10 mouse cellular contexts compared by ENCODE assay signal in the genomic region with DNA sequence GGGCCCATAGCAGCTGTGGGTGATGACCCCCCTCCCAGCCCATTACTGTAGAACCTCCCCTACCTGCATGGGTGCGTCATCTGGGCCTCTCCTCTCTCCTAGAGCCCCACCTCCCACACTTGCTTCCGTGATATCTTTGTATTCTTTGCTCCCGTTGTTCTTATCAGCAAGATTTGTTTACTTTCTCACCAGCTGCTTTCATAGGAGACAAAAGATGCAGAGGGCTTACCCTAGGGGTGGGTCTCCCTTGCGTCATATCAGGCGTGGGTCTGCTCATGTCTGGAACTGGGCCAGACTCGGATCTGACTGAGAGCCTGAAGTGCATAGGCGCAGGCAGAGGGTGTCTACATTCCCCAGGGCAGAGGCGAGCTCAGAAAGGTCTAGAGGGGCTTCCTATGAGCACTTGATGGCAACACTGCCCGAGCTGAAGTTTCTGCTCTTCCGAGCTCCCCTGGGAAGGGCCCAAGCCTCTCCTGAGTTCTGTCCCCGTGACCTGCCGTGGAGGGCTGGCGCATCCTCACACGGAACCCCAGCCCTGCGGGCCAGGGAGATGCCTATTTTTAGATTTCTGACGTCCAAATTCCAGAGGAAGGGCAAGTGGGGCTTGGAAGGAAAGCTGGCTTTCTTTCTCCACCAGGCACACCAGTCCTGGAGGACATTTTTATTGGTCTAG. TPM values are rescaled to one million over a fixed set of nuclear protein-coding genes. Genes with fewer than 3 reads are reported as not detected.
A peak's percentile ranks its signal among the peaks of the same experiment; 100 is the strongest.
DNase-seq lines count a peak whose midpoint lies in the region; ATAC-seq and TF ChIP-seq lines count a peak whose summit lies in the region.
"Had no signal": no experiment of that assay in that cellular context is flagged by ENCODE, and none has a peak within 500 bp of the region (broad histone marks: within the 10 kb centered on the region; RNA-seq: fewer than 3 reads in every experiment).

No protein-coding gene starts in this region.

- H3K36me3 ChIP-seq in kidney, embryonic 16.5 days (ENCODE audit: insufficient read depth, low read length), result no peaks in the 10 kb centered on the region
- H3K36me3 ChIP-seq in hindbrain, postnatal 0 days (ENCODE audit: insufficient read depth, low read length), result no peaks in the 10 kb centered on the region
- H3K36me3 ChIP-seq in hindbrain, embryonic 14.5 days (replicated peaks; ENCODE audit: control insufficient read depth, insufficient read depth), result no peaks in the 10 kb centered on the region
- H3K36me3 ChIP-seq: limb, embryonic 13.5 days had no signal

- no peak for TF ChIP-seq CTCF in olfactory bulb, adult 2 months (IDR thresholded peaks at IDR 0.05; ENCODE audit: insufficient read depth, low read depth, low read length)
- TF ChIP-seq CTCF in hindbrain, postnatal 0 days (IDR thresholded peaks at IDR 0.05; ENCODE audit: low read depth), result no peak

- H3K9ac ChIP-seq in kidney, embryonic 16.5 days (replicated peaks; ENCODE audit: low read length), result no peak overlapping the region
- no peak overlapping the region for H3K9ac ChIP-seq in hindbrain, postnatal 0 days (replicated peaks; ENCODE audit: low read length)
- H3K9ac ChIP-seq in hindbrain, embryonic 14.5 days, result no peak overlapping the region
- H3K9ac ChIP-seq: limb, embryonic 13.5 days had no signal

- no peak for TF ChIP-seq POLR2A in olfactory bulb, adult 2 months (IDR thresholded peaks at IDR 0.05; ENCODE audit: insufficient read depth, low read depth, low read length)

- 46% methylated on average over 16 of the region's 16 CpGs for WGBS in kidney, embryonic 16.5 days
- WGBS in olfactory bulb, adult 2 months, result 27% methylated on average over 16 of the region's 16 CpGs
- WGBS in hindbrain, postnatal 0 days, result 62% methylated on average over 16 of the region's 16 CpGs
- 66% methylated on average over 16 of the region's 16 CpGs for WGBS in hindbrain, embryonic 14.5 days

- peaks cover 21% of the 10 kb centered on the region for H3K4me1 ChIP-seq in kidney, embryonic 16.5 days (ENCODE audit: insufficient read depth, low read length)
- H3K4me1 ChIP-seq in olfactory bulb, adult 2 months (ENCODE audit: control insufficient read depth, insufficient read depth, low read length), result peaks cover 19% of the 10 kb centered on the region
- H3K4me1 ChIP-seq in hindbrain, postnatal 0 days (ENCODE audit: insufficient read depth, low read length), result no peaks in the 10 kb centered on the region
- H3K4me1 ChIP-seq in hindbrain, embryonic 14.5 days (replicated peaks; ENCODE audit: control insufficient read depth, insufficient read depth, low read length), result no peaks in the 10 kb centered on the region

- no peak for ATAC-seq in kidney, embryonic 16.5 days (ENCODE audit: low FRiP score, low TSS enrichment)
- ATAC-seq in hindbrain, postnatal 0 days, result no peak
- ATAC-seq in hindbrain, embryonic 14.5 days (ENCODE audit: low FRiP score), result no peak

- peaks cover 4% of the 10 kb centered on the region; the same call in 1 of the 2 replicates for H3K27me3 ChIP-seq in kidney, embryonic 16.5 days (ENCODE audit: insufficient read depth, low read length)
- no peaks in the 10 kb centered on the region for H3K27me3 ChIP-seq in hindbrain, postnatal 0 days (ENCODE audit: insufficient read depth, low read length)
- no peaks in the 10 kb centered on the region for H3K27me3 ChIP-seq in hindbrain, embryonic 14.5 days (ENCODE audit: control insufficient read depth, insufficient read depth, low read length)

- DNase-seq in gastrocnemius, adult 18-20 months (ENCODE audit: low spot score), result peak; percentile 81
- DNase-seq in gastrocnemius, postnatal 4 days (ENCODE audit: low spot score in 2 of 2), result no peak
- DNase-seq in heart, adult 11 months, result peak; percentile 98
- DNase-seq in hindbrain, postnatal 0 days (ENCODE audit: low spot score), result no peak
- DNase-seq in layer of hippocampus, postnatal 36 days, result no peak
- DNase-seq in hindbrain, embryonic 14.5 days (ENCODE audit: low spot score), result no peak
- DNase-seq: right cerebral cortex, postnatal 14 days had no signal

- no peak overlapping the region for H3K4me3 ChIP-seq in kidney, embryonic 16.5 days (ENCODE audit: low read length)
- no peak overlapping the region for H3K4me3 ChIP-seq in olfactory bulb, adult 2 months (ENCODE audit: insufficient read depth, low read depth, low read length)
- no peak overlapping the region for H3K4me3 ChIP-seq in hindbrain, postnatal 0 days (ENCODE audit: low read length)
- no peak overlapping the region for H3K4me3 ChIP-seq in hindbrain, embryonic 14.5 days (replicated peaks; ENCODE audit: low read length)
- H3K4me3 ChIP-seq: limb, embryonic 13.5 days had no signal

- no peak overlapping the region for H3K27ac ChIP-seq in kidney, embryonic 16.5 days (ENCODE audit: low read length)
- H3K27ac ChIP-seq in olfactory bulb, adult 2 months (ENCODE audit: insufficient read depth, low read depth, low read length), result peak overlapping the region; percentile 24; the same call in 1 of the 2 replicates
- no peak overlapping the region for H3K27ac ChIP-seq in hindbrain, postnatal 0 days
- no peak overlapping the region for H3K27ac ChIP-seq in hindbrain, embryonic 14.5 days
- H3K27ac ChIP-seq: limb, embryonic 13.5 days had no signal

- H3K4me2 ChIP-seq in kidney, embryonic 16.5 days (replicated peaks; ENCODE audit: low read depth, low read length), result 0 out of 2 replicates have a peak overlapping the region, but pooled peaks have one; percentile 8
- H3K4me2 ChIP-seq in hindbrain, postnatal 0 days (ENCODE audit: low read depth, low read length), result no peak overlapping the region
- no peak overlapping the region for H3K4me2 ChIP-seq in hindbrain, embryonic 14.5 days (replicated peaks)
- H3K4me2 ChIP-seq: limb, embryonic 13.5 days had no signal

- no peaks in the 10 kb centered on the region for H3K9me3 ChIP-seq in kidney, embryonic 16.5 days (ENCODE audit: low read length)
- H3K9me3 ChIP-seq in hindbrain, postnatal 0 days (ENCODE audit: low read length), result no peaks in the 10 kb centered on the region
- H3K9me3 ChIP-seq in hindbrain, embryonic 14.5 days (ENCODE audit: control insufficient read depth, low read length), result no peaks in the 10 kb centered on the region
- H3K9me3 ChIP-seq: limb, embryonic 13.5 days had no signal

RNA-seq across cellular contexts. Expression of a gene that starts 4.4 kb away (rescaled TPM):
- total RNA-seq in gastrocnemius, adult 18-20 months (2021), result 10 to 100 TPM; 60.2 to 82.9 TPM
- total RNA-seq in gastrocnemius, postnatal 4 days (2021), result 10 to 100 TPM; 56.9 to 59.7 TPM
- polyA plus RNA-seq in kidney, embryonic 16.5 days (2015; fragmentation: Nextera tagmentation; extraction: Ambion mirVana), result 2.3 and 3.7 TPM in 2 replicates
- not detected in 2 replicates for polyA plus RNA-seq in olfactory bulb, adult 2 months (2012; ENCODE audit: insufficient read depth, insufficient read length, low replicate concordance, missing spikeins)
- total RNA-seq in hindbrain, postnatal 0 days (2014; rRNA removed), result 20.6 and 24.1 TPM in 2 replicates
- polyA plus RNA-seq in hindbrain, postnatal 0 days (2015; fragmentation: Nextera tagmentation; extraction: Ambion mirVana), result 10.6 and 12.0 TPM in 2 replicates
- 1 to 10 TPM; 7.8 to 9.2 TPM for total RNA-seq in layer of hippocampus, postnatal 36 days (2021)
- 5.5 and 6.1 TPM in 2 replicates for polyA plus RNA-seq in hindbrain, embryonic 14.5 days (2014; fragmentation: Nextera tagmentation; extraction: Ambion mirVana)

RNA-seq across cellular contexts. Expression of a gene that starts 29.3 kb away (rescaled TPM):
- under 1 TPM in 1 of 2 experiments, not detected in 1; 0.14 TPM for total RNA-seq in gastrocnemius, adult 18-20 months (2021)
- total RNA-seq in gastrocnemius, postnatal 4 days (2021), result not detected
- 1.9 and 2.7 TPM in 2 replicates for polyA plus RNA-seq in kidney, embryonic 16.5 days (2015; fragmentation: Nextera tagmentation; extraction: Ambion mirVana)
- polyA plus RNA-seq in olfactory bulb, adult 2 months (2012; ENCODE audit: insufficient read depth, insufficient read length, low replicate concordance, missing spikeins), result not detected in 2 replicates
- 0.26 and 0.29 TPM in 2 replicates for total RNA-seq in hindbrain, postnatal 0 days (2014; rRNA removed)
- 0.66 and 0.98 TPM in 2 replicates for polyA plus RNA-seq in hindbrain, postnatal 0 days (2015; fragmentation: Nextera tagmentation; extraction: Ambion mirVana)
- total RNA-seq in layer of hippocampus, postnatal 36 days (2021), result 1 to 10 TPM; 1.5 to 1.6 TPM
- polyA plus RNA-seq in hindbrain, embryonic 14.5 days (2014; fragmentation: Nextera tagmentation; extraction: Ambion mirVana), result 0.13 and 0.22 TPM in 2 replicates

RNA-seq across cellular contexts. Expression of a gene that starts 35.1 kb away (rescaled TPM):
- total RNA-seq in gastrocnemius, adult 18-20 months (2021), result 10 to 100 TPM; 11.4 to 11.8 TPM
- under 1 TPM; 0.17 to 0.29 TPM for total RNA-seq in gastrocnemius, postnatal 4 days (2021)
- polyA plus RNA-seq in kidney, embryonic 16.5 days (2015; fragmentation: Nextera tagmentation; extraction: Ambion mirVana), result 0.05 and 0.15 TPM in 2 replicates
- polyA plus RNA-seq in olfactory bulb, adult 2 months (2012; ENCODE audit: insufficient read depth, insufficient read length, low replicate concordance, missing spikeins), result not detected in 2 replicates
- total RNA-seq in hindbrain, postnatal 0 days (2014; rRNA removed), result 0.11 and 0.73 TPM in 2 replicates
- polyA plus RNA-seq in hindbrain, postnatal 0 days (2015; fragmentation: Nextera tagmentation; extraction: Ambion mirVana), result 0.19 and 0.21 TPM in 2 replicates
- 1 to 10 TPM; 3.6 to 3.7 TPM for total RNA-seq in layer of hippocampus, postnatal 36 days (2021)
- polyA plus RNA-seq in hindbrain, embryonic 14.5 days (2014; fragmentation: Nextera tagmentation; extraction: Ambion mirVana), result 0.09 and 0.16 TPM in 2 replicates
- polyA plus RNA-seq: limb, embryonic 13.5 days had no signal

RNA-seq across cellular contexts. Expression of a gene that starts 58.0 kb away (rescaled TPM):
- under 1 TPM in 1 of 2 experiments, not detected in 1; 0.14 TPM for total RNA-seq in gastrocnemius, adult 18-20 months (2021)
- total RNA-seq in gastrocnemius, postnatal 4 days (2021), result not detected
- 0.12 and 0.14 TPM in 2 replicates for polyA plus RNA-seq in kidney, embryonic 16.5 days (2015; fragmentation: Nextera tagmentation; extraction: Ambion mirVana)
- polyA plus RNA-seq in olfactory bulb, adult 2 months (2012; ENCODE audit: insufficient read depth, insufficient read length, low replicate concordance, missing spikeins), result not detected in 2 replicates
- 0.63 and 1.0 TPM in 2 replicates for total RNA-seq in hindbrain, postnatal 0 days (2014; rRNA removed)
- polyA plus RNA-seq in hindbrain, postnatal 0 days (2015; fragmentation: Nextera tagmentation; extraction: Ambion mirVana), result 0.11 TPM in 1 of 2 replicates, not detected in the other
- under 1 TPM in 1 of 2 experiments, not detected in 1; 0.46 TPM for total RNA-seq in layer of hippocampus, postnatal 36 days (2021)
- polyA plus RNA-seq in hindbrain, embryonic 14.5 days (2014; fragmentation: Nextera tagmentation; extraction: Ambion mirVana), result not detected in 2 replicates

Comparison
In these comparisons a context has a peak if more than half of its experiments do, and no peak if none do; other contexts are left out.
1. DNase-seq: peak in gastrocnemius, adult 18-20 months (single experiment) and heart, adult 11 months (single experiment); none in gastrocnemius, postnatal 4 days (0 of 2), hindbrain, postnatal 0 days (single experiment), layer of hippocampus, postnatal 36 days (0 of 2) and hindbrain, embryonic 14.5 days (single experiment).